Mouse (Mus musculus): ENCODE results near the gene Gm10697.
"Not testable (repeated sequence)": the region's sequence is repeated elsewhere in the genome, so short reads cannot be mapped to it uniquely, and the experiment has no call there.

The Gm10697 gene

GRCm38 (mm10) chr3:94072544-94072943 is at the start of gene Gm10697:
Gene Gm10697, minus strand, starts transcription at chr3:94072644.
- not testable (repeated sequence) for DNase-seq (ENCODE audit: low read depth, low spot score)

- DNase-seq (ENCODE audit: low read depth, low spot score), result not testable (repeated sequence)
These were observed 42.6 kb upstream of the Gm10697 start for GRCm38 (mm10) chr3:94115071-94115470.

GRCm38 (mm10) chr3:94054785-94055184 is 17.7 kb downstream of the Gm10697 start, which contains the start of gene Gm9125:
Gene Gm9125, minus strand, starts transcription at chr3:94054885.
- DNase-seq (ENCODE audit: low read depth, low spot score), result not testable (repeated sequence)

DNA sequence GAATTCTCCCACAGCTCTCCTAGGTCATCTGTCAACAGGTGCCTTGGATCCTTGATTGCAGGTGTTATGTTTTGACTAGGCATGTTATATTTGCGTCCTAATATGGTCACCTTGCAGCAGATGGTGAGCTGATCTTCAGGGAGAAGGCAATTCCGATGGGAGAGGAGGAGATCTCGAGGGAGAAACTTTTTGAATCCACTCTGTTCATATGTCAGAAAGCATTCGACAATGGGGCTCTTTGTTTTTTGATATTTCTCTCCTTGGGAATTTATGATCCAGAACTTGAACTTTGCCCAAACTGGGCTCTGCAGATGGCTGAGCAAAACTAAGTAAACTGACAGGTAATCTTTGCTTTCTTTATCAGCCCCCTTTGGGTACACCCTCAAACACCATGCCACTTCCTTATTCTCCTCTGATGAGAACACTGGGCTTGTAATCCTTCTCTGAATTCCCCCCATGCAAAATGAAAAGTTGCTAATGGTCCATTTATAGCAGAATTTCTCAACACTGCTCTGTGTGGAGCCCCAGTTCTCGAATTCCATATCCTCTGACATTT is 22.8 kb downstream of the Gm10697 start:
- DNase-seq (ENCODE audit: low read depth, low spot score), result not testable (repeated sequence)

DNA sequence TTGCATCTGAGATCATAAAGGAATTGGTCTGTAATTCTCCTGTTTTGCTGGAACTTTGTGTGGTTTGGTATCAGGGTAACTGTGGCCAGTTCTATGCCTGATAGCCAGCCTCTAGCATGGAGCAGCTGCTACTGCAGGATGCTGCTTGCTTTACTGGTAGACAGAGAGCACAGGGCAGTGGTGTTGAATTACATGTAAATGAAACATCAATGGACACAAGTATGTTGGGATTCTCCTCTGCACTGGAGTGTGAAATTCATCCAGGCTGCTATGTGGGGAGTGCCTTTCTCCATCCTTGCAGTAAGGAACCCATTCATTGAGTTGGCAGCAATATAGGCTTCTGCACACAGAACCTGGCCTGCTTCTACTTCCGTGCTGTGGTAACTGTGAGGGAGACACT is 34.2 kb downstream of the Gm10697 start:
- not testable (repeated sequence) for DNase-seq (ENCODE audit: low read depth, low spot score)

- DNase-seq (ENCODE audit: low read depth, low spot score), result not testable (repeated sequence)
These were observed 38.0 kb downstream of the Gm10697 start for GRCm38 (mm10) chr3:94034400-94034799.

All from ES-CJ7 (cell line).